Mouse (Mus musculus): Measurements from ENCODE around the gene Lsamp.

DNA sequence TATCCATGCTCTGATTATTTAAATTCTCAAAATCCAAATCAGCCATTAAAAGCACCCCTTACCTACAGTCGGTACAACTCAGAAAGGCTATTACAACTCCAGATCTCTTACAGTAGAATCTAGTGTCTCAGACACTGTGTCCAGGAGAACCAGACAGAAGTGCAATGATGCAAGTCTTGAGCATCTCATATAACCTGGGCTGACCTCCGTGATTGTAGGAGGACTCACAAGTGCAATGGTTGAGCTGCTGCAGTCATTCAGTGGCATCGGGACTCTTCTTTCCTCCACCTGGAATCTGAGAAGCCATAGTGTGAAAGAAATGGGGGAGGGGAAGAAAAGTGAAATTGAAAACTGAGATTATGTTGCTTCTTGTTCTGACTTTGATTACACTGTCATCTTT, 1850.5 kb downstream of the Lsamp start:
- TF ChIP-seq CTCF (IDR thresholded peaks at IDR 0.05; ENCODE audit: low read depth, low read length) (no peak), POLR2A (IDR thresholded peaks at IDR 0.05; ENCODE audit: insufficient read depth, low read length) (no peak), EP300 (IDR thresholded peaks at IDR 0.05; ENCODE audit: insufficient read depth, low read depth, low read length) (no peak)
